Mouse (Mus musculus): ENCODE data around the gene Iars.
"Not testable (repeated sequence)": the region's sequence is repeated elsewhere in the genome, so short reads cannot be mapped to it uniquely, and the experiment has no call there.

Gene Iars

GRCm38 (mm10) chr13:49738011-49738410 is 56.1 kb downstream of the Iars start:
- DNase-seq, result no peak

GRCm38 (mm10) chr13:49741285-49742040 is 59.6 kb downstream of the Iars start:
- no peak for DNase-seq

- DNase-seq, result no peak
Measured at GRCm38 (mm10) chr13:49756591-49756990, 74.7 kb downstream of the Iars start.

GRCm38 (mm10) chr13:49757966-49758365 is 76.1 kb downstream of the Iars start:
- DNase-seq, result no peak

GRCm38 (mm10) chr13:49760675-49761074 is 78.8 kb downstream of the Iars start:
- DNase-seq, result no peak

GRCm38 (mm10) chr13:49762208-49762607 is 80.3 kb downstream of the Iars start:
- no peak for DNase-seq

GRCm38 (mm10) chr13:49765306-49765705 is 83.4 kb downstream of the Iars start:
- no peak for DNase-seq

- DNase-seq, result no peak
Measured at GRCm38 (mm10) chr13:49766269-49766668, 84.4 kb downstream of the Iars start.

- DNase-seq, result no peak
Measured at GRCm38 (mm10) chr13:49768048-49768447, 86.1 kb downstream of the Iars start.

GRCm38 (mm10) chr13:49769111-49769510 is 87.2 kb downstream of the Iars start:
- DNase-seq, result no peak

GRCm38 (mm10) chr13:49771536-49771935 is 89.6 kb downstream of the Iars start:
- not testable (repeated sequence) for DNase-seq
